Mouse (Mus musculus) layer of hippocampus, postnatal 25 days (tissue): ENCODE measurements at regions not wholly inside any gene's neighbourhood (a gene's known extent, or its start where the extent isn't known, plus 50 kb on each side); places are given as distances from the start of the nearest gene placed in this dataset.
A peak's percentile ranks its signal among the peaks of the same experiment; 100 is the strongest.

Source experiments
- DNase-seq, 2 experiments: peaks; one replicate each; pipeline ENCODE4 v3.0.0; 2022; ENCODE audit warnings: mixed read lengths in 2 of 2, low spot score in 1 of 2; ENCODE audit errors: extremely low spot score in 1 of 2

DNA sequence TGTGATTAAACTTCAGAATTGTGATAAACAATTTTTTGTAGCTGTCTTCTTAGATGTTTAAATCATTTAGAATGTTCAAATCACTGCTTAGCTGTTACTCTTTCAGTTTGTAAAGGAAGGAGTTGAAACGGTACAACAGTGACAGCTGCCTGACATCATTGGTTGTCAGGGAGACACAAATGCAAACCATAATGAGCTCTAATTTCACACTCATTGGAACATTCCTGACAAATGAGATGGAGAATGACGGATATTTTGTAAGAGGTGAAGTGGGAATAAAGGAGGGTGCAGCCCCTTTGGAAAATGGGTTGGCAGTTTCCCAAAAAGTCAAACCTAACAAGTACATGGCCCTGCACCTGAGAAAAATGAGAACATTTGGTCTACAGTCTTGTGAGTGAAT is 62.5 kb downstream of the Rad51ap2 start:
- DNase-seq = no peak

DNA sequence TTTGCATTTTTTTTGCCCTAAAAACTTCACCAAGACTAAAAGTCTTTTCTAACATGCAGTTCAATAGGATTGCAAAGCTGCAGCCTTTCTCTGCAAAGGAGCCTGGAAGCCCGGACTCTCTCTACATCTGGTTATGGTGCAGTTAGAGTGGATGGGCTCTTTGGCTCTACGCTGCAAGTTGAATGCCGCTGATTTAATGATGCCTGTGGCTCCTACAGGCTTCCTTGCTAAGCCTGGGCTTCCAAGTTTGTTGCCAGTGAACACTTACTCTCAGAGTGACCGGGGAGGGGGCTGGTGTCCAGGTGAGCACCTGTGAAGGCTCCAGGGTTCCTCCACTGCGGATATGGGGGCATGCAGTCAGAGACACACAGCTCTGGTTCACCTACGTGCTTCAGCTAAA is 107.0 kb downstream of the Rad51ap2 start:
- DNase-seq = no peak

DNA sequence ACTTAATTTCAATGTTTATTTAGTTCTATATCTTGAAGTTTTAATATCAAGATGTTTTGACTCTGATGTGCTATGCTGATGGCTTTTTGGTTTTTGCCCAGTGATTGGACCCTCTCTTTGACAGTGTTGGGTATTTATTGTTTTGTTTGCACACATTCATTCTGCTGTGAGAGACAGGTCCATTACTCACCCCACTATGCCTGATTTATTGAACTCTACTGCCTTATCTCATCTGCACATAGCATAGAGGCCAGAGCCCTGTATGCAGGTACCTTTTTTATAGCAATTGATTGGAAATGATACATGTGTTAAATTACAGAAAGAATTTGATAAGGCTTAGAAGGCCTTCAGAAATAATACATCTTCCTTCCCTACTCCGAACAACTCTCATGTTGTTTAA is 114.3 kb downstream of the Rad51ap2 start:
- no peak for DNase-seq

GRCm38 (mm10) chr12:11603946-11604345 is 148.1 kb downstream of the Rad51ap2 start:
- no peak for DNase-seq

DNA sequence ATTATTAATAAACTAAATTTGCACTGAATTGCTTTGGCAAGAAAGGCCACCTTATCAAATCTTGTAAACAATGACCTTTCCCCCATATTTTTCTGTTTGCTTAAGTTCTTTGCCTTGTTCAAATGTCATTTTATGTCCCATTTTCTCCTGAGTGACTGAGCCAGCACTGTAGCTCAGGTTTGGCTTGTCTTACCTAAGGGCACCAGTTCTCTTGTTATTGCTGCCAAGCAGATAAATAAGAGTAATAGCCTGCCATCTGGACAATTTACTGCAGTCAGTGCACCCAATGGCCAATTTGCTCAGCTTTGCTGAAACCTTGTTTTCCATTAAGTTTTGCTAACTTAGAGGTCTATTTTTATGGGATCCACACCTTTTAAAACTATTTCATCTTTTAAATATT is 152.9 kb downstream of the Rad51ap2 start:
- DNase-seq = no peak

GRCm38 (mm10) chr12:11611656-11612055 is 155.8 kb downstream of the Rad51ap2 start:
- no peak for DNase-seq

DNA sequence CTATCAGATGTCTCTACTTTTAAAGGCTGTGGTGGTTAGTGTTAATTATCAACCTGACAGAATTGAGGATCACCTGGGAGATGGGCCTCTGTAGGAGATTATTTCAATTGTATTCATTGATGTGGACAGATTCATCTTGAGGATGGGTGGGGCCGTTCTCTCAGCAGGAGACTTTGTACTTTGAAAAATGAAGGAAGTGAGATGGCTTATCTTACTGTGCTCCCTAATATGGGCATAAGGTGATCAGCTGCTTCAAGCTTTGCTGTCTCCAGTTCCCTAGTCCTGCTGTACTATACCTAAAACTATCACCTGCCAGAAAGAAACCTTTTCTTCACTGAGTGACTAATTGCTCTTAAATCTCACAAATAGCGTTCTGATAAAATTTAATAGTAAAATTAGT is 159.4 kb downstream of the Rad51ap2 start:
- DNase-seq = no peak

DNA sequence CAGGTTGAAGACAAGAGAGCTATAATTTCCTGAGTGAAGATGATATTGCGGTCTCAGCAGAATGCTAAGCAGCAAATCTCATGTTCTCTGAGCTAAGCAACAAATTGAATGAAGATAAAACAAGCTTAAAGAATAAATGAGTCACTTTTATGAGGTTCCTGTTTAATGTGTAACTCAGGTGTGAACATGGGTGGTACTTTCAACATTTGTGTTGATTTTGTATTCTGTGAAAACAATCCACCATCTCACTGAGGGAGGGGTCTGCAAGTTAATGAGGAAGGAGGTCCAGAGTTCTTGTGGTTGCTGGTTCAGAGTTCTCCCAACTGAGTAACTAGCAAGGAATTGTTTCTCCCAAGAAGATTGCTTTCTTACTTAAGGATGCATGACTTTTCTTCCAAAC is 167.7 kb downstream of the Rad51ap2 start:
- DNase-seq = no peak

DNA sequence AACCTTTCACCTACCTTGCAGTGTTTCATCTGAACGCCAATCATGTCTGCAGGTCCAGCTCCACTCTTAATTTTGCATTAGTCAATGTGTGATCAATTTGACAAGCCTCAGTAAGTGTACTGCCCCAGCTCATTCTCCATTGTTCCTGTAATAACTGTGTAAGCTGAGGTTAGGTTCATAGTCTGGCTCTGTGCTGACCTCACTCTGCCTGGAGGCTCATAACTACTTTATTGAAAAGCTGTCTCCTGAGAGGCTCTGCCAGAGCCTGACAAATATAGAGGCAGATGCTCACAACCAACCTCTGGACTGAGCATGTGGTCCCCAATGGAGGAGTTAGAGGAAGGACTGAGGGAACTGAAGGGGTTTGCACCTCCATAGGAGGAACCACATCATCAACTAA is 174.3 kb downstream of the Rad51ap2 start:
- DNase-seq = no peak

DNA sequence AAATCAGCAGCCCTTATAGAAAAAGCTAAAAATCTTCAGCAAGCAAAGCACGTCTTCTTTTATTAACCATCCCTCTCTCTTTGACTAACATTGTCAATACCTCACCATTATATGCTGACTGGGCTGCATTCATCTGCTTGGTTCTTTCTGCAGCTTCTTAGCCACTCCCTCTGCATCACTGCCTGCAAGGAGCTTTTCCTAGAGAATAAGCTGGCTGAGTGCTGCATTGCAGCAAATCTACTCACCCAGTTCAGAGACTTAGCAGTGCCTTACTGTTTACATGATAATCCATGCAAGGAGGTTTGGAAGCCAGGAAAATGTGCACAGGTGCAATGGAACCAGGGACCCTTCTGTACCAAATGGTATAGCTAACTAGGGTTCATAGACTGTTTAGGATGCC is 175.9 kb downstream of the Rad51ap2 start:
- DNase-seq = no peak

DNA sequence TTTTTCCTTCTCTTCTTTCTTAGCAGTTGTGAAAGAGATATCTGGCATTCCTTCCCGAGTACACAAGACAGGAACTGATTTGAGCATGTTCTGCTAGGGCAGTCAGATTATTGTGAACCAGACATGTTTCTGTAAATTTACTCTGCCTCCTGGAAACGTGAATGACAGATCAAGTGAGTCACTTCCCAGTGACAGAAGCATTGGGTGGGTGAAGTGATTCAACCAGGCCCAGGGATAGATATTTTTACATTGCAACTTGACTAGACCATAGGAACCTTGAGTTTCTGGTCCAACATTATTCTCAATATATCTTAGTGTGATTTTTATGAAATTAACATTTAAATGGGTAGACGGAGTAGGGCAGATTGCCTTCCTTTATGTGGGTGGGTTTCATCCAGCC is 217.4 kb downstream of the Rad51ap2 start:
- DNase-seq = no peak

DNA sequence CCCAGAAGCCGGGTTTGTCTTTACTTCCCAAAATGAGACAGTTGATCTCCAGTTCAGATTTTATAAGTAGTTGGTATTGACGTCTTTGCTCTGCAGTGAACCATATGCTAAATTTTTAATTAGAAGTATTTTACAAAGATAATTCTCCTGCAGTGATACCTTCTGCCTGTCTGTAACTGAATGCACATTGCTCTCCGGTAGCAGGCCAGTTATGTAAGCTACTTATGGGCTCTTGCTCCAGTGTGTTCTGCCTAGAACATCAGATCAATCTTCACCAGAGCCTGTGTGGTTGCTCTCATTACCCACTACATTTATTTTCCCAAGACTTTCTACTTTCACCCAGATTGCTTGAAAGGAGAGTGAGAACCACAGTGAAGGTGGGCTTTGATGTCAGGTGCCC is 238.9 kb downstream of the Rad51ap2 start:
- DNase-seq = no peak

DNA sequence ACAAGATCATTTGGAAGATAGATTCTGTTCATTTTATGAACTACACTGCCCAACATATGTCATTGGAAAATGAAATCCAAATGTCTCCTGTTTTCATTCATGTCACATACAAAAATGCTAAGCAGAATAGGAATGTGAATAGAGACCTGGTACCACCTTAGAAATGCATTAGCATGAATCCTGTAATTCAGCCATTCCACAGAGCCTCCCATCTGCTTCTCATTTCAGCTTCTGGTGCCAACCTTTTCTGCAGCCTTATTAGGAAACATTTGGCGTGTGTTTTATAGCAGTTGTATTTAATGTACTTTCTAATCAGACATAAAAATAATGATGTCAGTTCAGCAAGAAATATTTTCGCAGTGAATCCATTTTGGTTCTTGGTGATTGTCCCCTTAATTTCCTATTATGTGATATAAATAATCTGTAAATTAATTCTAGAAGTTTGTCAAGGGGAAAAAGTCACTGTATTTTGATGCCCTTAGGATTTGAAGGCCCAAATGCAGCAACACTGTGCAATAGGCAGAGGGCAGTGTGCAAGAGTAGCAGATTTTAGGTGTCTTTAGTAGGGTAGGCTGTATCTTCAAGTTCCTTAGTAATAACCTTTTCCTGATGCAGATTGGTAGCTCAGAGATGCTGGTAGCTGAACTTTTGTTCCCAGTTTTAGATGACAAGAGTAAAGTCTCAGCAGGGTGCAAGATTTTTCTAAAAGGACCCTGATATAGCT is 253.2 kb downstream of the Rad51ap2 start:
- DNase-seq = no peak

- no peak for DNase-seq
Observed at GRCm38 (mm10) chr12:11717633-11718032, 261.8 kb downstream of the Rad51ap2 start.

- no peak for DNase-seq
Observed at GRCm38 (mm10) chr12:11751471-11751870, 295.6 kb downstream of the Rad51ap2 start.

DNA sequence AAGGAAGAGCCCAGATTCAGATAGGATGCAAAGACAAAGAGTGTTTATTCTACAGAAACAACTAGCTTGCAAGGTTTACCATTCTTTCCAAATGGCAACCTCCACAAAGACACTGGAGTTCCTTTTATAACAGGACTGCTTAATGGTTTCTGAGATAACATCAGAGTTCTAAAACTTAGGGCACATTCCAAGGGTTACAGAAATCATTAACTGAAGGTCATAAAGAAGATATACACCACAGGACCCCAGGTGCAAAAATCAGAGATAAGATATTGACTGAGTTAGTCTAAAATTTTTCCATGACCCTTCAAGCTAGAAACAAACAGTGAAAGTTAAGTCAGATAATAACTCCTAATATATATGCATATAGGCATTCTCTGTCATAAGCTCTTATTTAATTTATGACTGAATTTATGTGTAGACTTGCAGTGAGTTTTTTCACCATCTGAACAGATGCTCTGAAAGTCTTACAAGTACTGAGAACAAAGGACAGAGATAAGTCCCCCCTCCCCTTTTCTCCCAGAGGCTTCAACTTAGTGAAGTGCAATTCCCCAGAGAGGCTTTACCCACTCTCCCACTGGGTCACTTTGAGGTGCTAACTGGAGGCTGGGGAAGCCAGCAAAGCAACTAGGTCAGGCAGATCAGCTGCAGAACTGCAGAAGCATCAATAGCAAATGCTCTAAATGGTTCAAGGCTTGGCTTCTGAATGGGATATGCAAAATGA is 298.5 kb downstream of the Rad51ap2 start:
- DNase-seq = no peak

GRCm38 (mm10) chr12:11802326-11802725 is 346.4 kb downstream of the Rad51ap2 start:
- no peak for DNase-seq

DNA sequence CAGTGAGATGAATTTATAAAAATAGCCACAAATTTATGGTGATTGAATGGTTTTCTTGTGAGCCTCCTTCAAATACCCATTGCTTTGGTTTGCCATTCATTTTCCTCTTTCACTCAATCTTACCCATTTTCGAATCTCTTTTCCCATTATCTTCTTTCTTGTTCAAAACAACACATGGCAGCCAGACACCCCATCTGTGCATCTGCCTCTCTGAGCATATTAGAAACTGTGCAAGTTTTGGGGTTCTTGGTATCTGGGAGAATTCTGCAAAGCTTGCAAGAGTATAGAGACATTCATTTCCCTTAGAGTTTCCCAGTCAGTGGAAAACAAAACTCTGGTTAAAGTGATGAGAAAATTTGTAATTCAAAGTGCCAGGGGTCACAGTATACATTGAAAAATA is 347.3 kb downstream of the Rad51ap2 start:
- DNase-seq = peak; percentile 11 to 41

DNA sequence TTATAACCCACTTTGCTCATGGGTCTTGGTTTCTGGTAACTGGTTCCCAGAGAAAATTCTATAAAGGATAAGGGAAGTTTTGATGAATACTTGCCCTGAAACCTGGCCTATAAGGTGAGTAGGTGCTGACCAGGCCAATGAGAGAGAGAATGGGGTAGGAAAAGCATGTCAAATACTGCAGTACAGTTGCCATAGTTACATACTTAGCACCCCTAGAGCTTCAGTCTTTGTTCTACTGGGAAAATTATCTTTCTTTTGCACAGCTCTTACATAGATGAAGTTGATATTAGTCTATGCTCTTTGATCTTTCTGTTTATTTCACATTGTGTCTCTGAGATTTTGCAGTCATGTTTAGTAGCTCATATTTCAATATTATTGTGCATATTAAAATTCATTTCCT is 373.8 kb downstream of the Rad51ap2 start:
- DNase-seq = no peak

DNA sequence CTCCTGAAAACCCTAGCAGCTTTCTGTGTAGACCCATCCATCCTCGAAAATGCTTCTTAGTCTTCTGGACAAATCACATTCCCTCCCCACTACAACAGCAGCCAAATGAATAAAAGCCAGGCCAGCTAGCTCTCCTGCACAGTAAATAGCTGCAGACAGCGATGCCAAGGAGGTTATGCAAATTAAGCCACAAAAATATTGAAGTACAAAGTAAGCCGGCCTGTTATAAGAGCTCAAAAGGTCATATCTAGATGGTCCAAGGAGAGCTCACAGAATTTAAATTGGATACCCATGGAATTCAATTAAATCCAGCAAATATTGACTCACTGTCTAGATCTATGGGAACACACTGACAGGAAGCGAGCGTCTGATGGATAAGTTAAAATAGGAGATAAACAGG is 375.4 kb downstream of the Rad51ap2 start:
- DNase-seq = no peak

GRCm38 (mm10) chr12:11837819-11838472 is 382.1 kb downstream of the Rad51ap2 start:
- DNase-seq = no peak

DNA sequence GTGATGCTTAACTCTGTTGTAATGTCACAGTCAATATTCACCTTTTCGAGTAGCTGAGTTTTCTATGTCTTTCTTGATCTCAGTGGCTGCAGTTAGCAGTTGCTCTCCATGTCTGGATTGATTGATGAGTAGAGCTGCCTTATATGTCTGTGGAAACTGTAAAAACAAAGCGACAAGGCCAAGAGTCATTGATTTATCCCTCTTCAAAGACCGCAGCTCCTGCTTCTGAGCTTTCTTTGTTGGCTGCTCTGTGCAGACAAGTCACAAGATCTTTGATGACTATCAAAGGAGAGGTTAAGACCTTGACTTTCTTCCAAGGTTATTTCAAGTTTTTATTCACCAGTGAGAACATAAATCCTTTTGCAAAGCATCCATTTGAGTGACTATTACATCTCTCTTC is 395.2 kb downstream of the Rad51ap2 start:
- DNase-seq = no peak
